Mouse (Mus musculus) ES-E14 (cell line): ENCODE data around the gene Akap1. TPM values are rescaled to one million over a fixed set of nuclear protein-coding genes. Genes with fewer than 3 reads are reported as not detected.

ENCODE experiments used
- DNase-seq: peaks from one replicate; pipeline ENCODE4 v3.0.0-alpha.2; 2013; ENCODE audit warnings: low read depth, low spot score
- H3K27ac ChIP-seq: 2 replicates; pipeline ENCODE4 v1.5.1; 2012; ENCODE audit warnings: low read depth, mild to moderate bottlenecking, low read length, moderate library complexity, mixed read lengths; ENCODE audit not compliant: poor library complexity, insufficient read depth, severe bottlenecking
- H3K36me3 ChIP-seq: 2 replicates; pipeline ENCODE4 v1.6.1; 2012; ENCODE audit warnings: mild to moderate bottlenecking, low read length, moderate library complexity, mixed read lengths; ENCODE audit not compliant: control insufficient read depth, poor library complexity, insufficient read depth, severe bottlenecking
- H3K4me1 ChIP-seq, 2 experiments: fragments of 150-350 bp in 1 of 2; sonication (generic) in 1 of 2; 2 replicates each; pipeline ENCODE4 v1.6.1; 2012; ENCODE audit warnings: low read length in 2 of 2, mild to moderate bottlenecking in 1 of 2, mixed read lengths in 1 of 2; ENCODE audit not compliant: control insufficient read depth in 2 of 2, insufficient read depth in 2 of 2, poor library complexity in 1 of 2
- H3K4me3 ChIP-seq, 2 experiments: fragments of 150-350 bp in 1 of 2; sonication (generic) in 1 of 2; 2 replicates each; pipeline ENCODE4 v1.5.1; 2012; ENCODE audit warnings: low read length in 2 of 2, low read depth in 1 of 2, mild to moderate bottlenecking in 1 of 2, mixed read lengths in 1 of 2; ENCODE audit not compliant: insufficient read depth in 1 of 2, poor library complexity in 1 of 2, severe bottlenecking in 1 of 2
- H3K9ac ChIP-seq: 2 replicates; pipeline ENCODE4 v1.6.1; 2012; ENCODE audit warnings: low read depth, mild to moderate bottlenecking, low read length, mixed read lengths; ENCODE audit not compliant: poor library complexity, insufficient read depth, severe bottlenecking
- H3K9me3 ChIP-seq: fragments of 150-350 bp; sonication (generic); 2 replicates; pipeline ENCODE4 v1.6.1; 2012; ENCODE audit warnings: low read depth, mild to moderate bottlenecking, low read length; ENCODE audit not compliant: control insufficient read depth, insufficient read depth
- CHD2 ChIP-seq: IDR thresholded peaks from 2 replicates; pipeline ENCODE4 v1.6.1; 2014; ENCODE audit warnings: mild to moderate bottlenecking, low read depth, low read length, inconsistent platforms
- HCFC1 ChIP-seq: IDR thresholded peaks from 2 replicates; pipeline ENCODE4 v1.6.1; 2012; ENCODE audit warnings: low read length, inconsistent platforms, borderline replicate concordance; ENCODE audit not compliant: insufficient read depth
- MAFK ChIP-seq: IDR thresholded peaks from 2 replicates; pipeline ENCODE4 v1.6.1; 2014; ENCODE audit warnings: mild to moderate bottlenecking, low read depth, low read length, inconsistent platforms; ENCODE audit not compliant: insufficient read depth
- ZC3H11A ChIP-seq: IDR thresholded peaks from 2 replicates; pipeline ENCODE4 v1.6.1; 2012; ENCODE audit warnings: low read depth, mild to moderate bottlenecking, inconsistent platforms, low read length, borderline replicate concordance
- ZNF384 ChIP-seq: IDR thresholded peaks from 2 replicates; pipeline ENCODE4 v1.6.1; 2012; ENCODE audit warnings: low read depth, low read length, inconsistent platforms
- in situ Hi-C, 2 experiments: fragments of 600-800 bp; cut with MboI; formaldehyde crosslinking; loops; one replicate each; pipeline ENCODE4 v1.15.1; 2025; ENCODE audit warnings: low sequenced_read_pairs in 2 of 2, inconsistent platforms in 1 of 2; ENCODE audit not compliant: unreplicated experiment in 2 of 2
- total RNA-seq: library from RNA; depleted of rRNA; stranded (reverse); fragments of 300-350 nt; gene quantifications from 2 replicates; pipeline ENCODE4 v1.2.3, GENCODE M21; 2012

Akap1 gene
- total RNA-seq, 1 experiment: 184 TPM

- TF ChIP-seq MAFK: no peak
- TF ChIP-seq CHD2: no peak
- TF ChIP-seq ZC3H11A: no peak
- TF ChIP-seq HCFC1: no peak
- no peak for TF ChIP-seq ZNF384
- Histone ChIP-seq H3K36me3 (no peaks in the 10 kb centered on the region), H3K27ac (no peak overlapping the region), H3K9ac (no peak overlapping the region), H3K9me3 (no peaks in the 10 kb centered on the region), H3K4me1 (peaks cover 3% of the 10 kb centered on the region in 2 experiments; a peak in 2 of 4 replicates), H3K4me3 (no peak overlapping the region)
- in situ Hi-C loops: no loop called here
- peak; percentile 64 for DNase-seq
These were observed 41.2 kb upstream of the Akap1 start for GRCm38 (mm10) chr11:88905621-88906020.

GRCm38 (mm10) chr11:88904080-88904479 is 39.7 kb upstream of the Akap1 start:
- H3K4me3 ChIP-seq: no peak overlapping the region
- in situ Hi-C loops: no loop called here
- no peak for DNase-seq
- no peak overlapping the region for H3K9ac ChIP-seq
- TF ChIP-seq CHD2 (no peak), MAFK (no peak), HCFC1 (no peak), ZNF384 (no peak), ZC3H11A (no peak)
- H3K36me3 ChIP-seq: no peaks in the 10 kb centered on the region
- peaks cover 0 to 3% of the 10 kb centered on the region in 2 experiments; a peak in 1 of 4 replicates for H3K4me1 ChIP-seq
- H3K27ac ChIP-seq: no peak overlapping the region
- H3K9me3 ChIP-seq: no peaks in the 10 kb centered on the region

GRCm38 (mm10) chr11:88902762-88903161 is 38.4 kb upstream of the Akap1 start:
- H3K27ac ChIP-seq: no peak overlapping the region
- no peak for DNase-seq
- no peak overlapping the region for H3K4me3 ChIP-seq
- peaks cover 2 to 3% of the 10 kb centered on the region in 2 experiments; a peak in 2 of 4 replicates for H3K4me1 ChIP-seq
- no peak for TF ChIP-seq ZC3H11A
- no peak for TF ChIP-seq CHD2
- TF ChIP-seq MAFK: no peak
- TF ChIP-seq HCFC1: no peak
- TF ChIP-seq ZNF384: no peak
- H3K36me3 ChIP-seq: no peaks in the 10 kb centered on the region
- no peaks in the 10 kb centered on the region for H3K9me3 ChIP-seq
- in situ Hi-C loops: no loop called here
- 0 out of 2 replicates have a peak overlapping the region, but pooled peaks have one; percentile 11 for H3K9ac ChIP-seq

GRCm38 (mm10) chr11:88901341-88901802 is 37.0 kb upstream of the Akap1 start:
- DNase-seq: no peak
- no peak for TF ChIP-seq CHD2
- no peak for TF ChIP-seq ZC3H11A
- TF ChIP-seq HCFC1: no peak
- TF ChIP-seq MAFK: no peak
- no peak for TF ChIP-seq ZNF384
- H3K27ac ChIP-seq: no peak overlapping the region
- peaks cover 2 to 5% of the 10 kb centered on the region in 2 experiments; a peak in 2 of 4 replicates for H3K4me1 ChIP-seq
- no peaks in the 10 kb centered on the region for H3K9me3 ChIP-seq
- no peak overlapping the region for H3K9ac ChIP-seq
- no peaks in the 10 kb centered on the region for H3K36me3 ChIP-seq
- in situ Hi-C loops: no loop called here
- no peak overlapping the region for H3K4me3 ChIP-seq

GRCm38 (mm10) chr11:88899561-88899960 is 35.2 kb upstream of the Akap1 start:
- peaks cover 2 to 5% of the 10 kb centered on the region in 2 experiments; a peak in 2 of 4 replicates for H3K4me1 ChIP-seq
- no peak for DNase-seq
- TF ChIP-seq ZNF384: no peak
- TF ChIP-seq HCFC1: no peak
- no peak for TF ChIP-seq ZC3H11A
- TF ChIP-seq CHD2: no peak
- TF ChIP-seq MAFK: no peak
- in situ Hi-C loops: no loop called here
- H3K27ac ChIP-seq: no peak overlapping the region
- no peaks in the 10 kb centered on the region for H3K9me3 ChIP-seq
- H3K36me3 ChIP-seq: no peaks in the 10 kb centered on the region
- no peak overlapping the region for H3K9ac ChIP-seq
- H3K4me3 ChIP-seq: no peak overlapping the region
